Mouse (Mus musculus): ENCODE measurements at regions not wholly inside any gene's neighbourhood (a gene's known extent, or its start where the extent isn't known, plus 50 kb on each side); places are given as distances from the start of the nearest gene placed in this dataset.

DNA sequence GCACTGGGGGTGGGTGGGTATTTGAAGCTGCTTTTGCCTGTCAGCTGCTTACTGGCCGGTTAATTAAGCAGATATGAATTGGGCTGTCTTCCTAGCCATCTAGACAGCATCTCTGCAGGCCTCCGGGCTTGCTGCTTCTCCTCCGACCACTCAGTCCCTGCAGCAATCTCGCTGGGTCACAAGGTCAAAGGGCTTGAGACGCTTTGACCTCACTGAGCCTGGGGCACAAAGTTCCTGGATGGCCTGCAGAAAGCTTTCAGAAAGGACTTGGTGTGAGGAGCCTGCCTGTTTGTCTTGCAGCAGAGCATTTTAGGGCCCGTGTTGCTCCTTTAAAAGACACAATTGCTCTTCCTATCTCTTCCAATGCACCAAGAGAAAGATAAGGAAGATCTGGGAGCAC lies 83.7 kb upstream of the Ppp2r5a start:
- no peak overlapping the region for H3K4me3 ChIP-seq (ENCODE audit: insufficient read depth, low read length)
- TF ChIP-seq CTCF (IDR thresholded peaks at IDR 0.05; ENCODE audit: borderline replicate concordance, insufficient read depth, low read length) (no peak), POLR2A (IDR thresholded peaks at IDR 0.05; ENCODE audit: low read depth, low read length) (no peak)
- no peak overlapping the region for H3K27ac ChIP-seq (ENCODE audit: insufficient read depth, low read length)
- H3K4me1 ChIP-seq (ENCODE audit: control insufficient read depth, insufficient read depth, low read length): no peaks in the 10 kb centered on the region

DNA sequence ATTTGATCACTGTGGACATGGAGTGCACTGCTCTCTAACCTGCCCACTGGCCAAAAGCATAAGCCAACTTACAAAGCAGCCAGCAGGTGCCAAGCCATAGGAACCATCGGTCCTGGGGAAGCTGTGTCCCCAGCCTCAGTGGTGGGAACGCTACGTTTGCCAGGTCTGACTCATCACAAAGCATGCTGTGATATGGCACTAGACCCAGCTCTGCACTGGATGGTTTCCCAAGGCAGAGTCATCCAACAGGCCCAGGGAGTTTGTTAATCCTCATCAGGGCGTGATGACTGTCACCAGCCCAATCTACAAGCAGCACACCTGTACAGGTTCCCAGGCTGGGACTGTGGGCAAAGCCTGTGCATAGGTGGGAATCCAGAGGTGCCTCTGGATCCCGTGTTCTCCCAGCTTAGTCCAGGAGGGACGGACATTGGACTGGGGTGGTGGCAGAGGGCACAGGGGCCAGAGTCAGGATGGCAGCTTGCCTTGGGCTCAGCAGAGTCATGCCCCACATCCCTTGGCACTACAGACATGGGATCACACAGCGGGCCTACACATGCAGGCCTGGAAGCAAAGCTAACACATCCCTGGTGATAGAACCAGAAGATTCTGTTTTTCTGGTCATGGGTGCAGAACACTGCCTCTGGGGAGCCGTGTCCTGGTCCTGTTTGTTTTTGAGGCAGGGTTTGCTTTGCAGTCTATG lies 81.8 kb upstream of the Ppp2r5a start:
- no peak overlapping the region for H3K27ac ChIP-seq (ENCODE audit: insufficient read depth, low read length)
- no peak for TF ChIP-seq POLR2A (IDR thresholded peaks at IDR 0.05; ENCODE audit: low read depth, low read length)
- TF ChIP-seq CTCF (IDR thresholded peaks at IDR 0.05; ENCODE audit: borderline replicate concordance, insufficient read depth, low read length): no peak
- no peak overlapping the region for H3K4me3 ChIP-seq (ENCODE audit: insufficient read depth, low read length)
- H3K4me1 ChIP-seq (ENCODE audit: control insufficient read depth, insufficient read depth, low read length): no peaks in the 10 kb centered on the region

DNA sequence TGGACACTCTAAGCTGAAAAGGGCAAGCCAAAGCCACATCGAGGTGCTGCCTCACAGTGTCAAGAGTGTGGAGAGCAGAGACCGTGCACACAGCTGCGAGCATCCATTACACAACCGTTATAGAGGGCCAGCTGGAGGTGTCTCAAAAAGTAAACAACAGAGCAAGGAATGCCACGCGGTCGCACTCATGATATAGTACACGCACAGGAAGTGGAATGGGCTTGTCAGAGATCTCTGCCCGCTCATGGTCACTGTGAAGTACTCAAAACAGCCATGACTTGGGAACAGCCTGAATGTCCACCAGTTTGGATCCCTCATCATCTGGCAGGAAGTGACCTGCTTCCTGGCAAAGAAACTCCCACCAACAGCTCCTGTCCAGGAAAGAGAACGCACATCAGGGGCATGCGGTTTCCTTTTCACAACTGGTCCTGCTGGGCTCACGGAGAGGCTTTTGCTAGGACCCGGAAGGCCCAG lies 76.9 kb upstream of the Ppp2r5a start:
- TF ChIP-seq POLR2A (IDR thresholded peaks at IDR 0.05; ENCODE audit: low read depth, low read length) (no peak), CTCF (IDR thresholded peaks at IDR 0.05; ENCODE audit: borderline replicate concordance, insufficient read depth, low read length) (peak; percentile 9; the same call in 1 of the 2 replicates)
- Histone ChIP-seq H3K4me3 (ENCODE audit: insufficient read depth, low read length) (no peak overlapping the region), H3K27ac (ENCODE audit: insufficient read depth, low read length) (no peak overlapping the region), H3K4me1 (ENCODE audit: control insufficient read depth, insufficient read depth, low read length) (no peaks in the 10 kb centered on the region)

DNA sequence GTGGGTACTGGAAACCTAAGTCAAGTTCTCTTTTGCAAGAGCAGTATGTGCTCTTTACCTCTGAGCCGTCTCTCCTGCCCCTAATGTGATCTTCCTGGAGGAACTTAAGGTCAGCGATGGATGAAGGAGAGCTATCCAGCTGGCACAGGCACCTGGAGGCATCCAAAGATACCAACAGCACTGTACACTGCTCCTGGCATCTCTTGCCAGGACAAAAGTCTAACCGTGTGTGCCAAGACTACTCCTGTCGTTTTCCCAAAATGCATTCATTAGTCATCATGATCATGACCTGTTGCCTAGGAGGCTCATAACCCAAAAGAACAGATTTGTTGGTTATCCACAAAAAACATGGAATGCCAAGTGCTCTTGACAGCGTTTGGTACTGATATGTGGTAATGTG lies 69.5 kb upstream of the Ppp2r5a start:
- no peak for TF ChIP-seq POLR2A (IDR thresholded peaks at IDR 0.05; ENCODE audit: low read depth, low read length)
- no peak overlapping the region for H3K4me3 ChIP-seq (ENCODE audit: insufficient read depth, low read length)
- H3K27ac ChIP-seq (ENCODE audit: insufficient read depth, low read length): no peak overlapping the region
- H3K4me1 ChIP-seq (ENCODE audit: control insufficient read depth, insufficient read depth, low read length): peaks cover 11% of the 10 kb centered on the region

DNA sequence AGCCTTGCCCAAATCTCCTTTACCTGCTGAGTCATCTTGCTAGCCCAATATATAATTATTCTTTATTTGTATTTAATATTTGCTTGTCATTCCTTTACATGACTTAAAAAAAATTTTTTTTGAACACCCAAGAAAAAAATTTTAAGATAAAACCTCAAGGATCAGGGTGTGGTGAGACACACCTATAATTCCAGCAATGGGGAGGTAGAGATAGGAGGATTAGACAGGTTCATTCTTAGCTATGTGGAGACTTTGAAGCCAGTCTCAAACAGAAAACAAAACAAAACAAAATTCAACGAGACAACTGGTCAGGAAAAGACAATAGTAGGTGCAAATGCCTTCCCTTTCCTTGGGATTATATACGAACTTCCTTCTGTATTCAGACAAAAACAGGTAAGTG lies 68.4 kb upstream of the Ppp2r5a start:
- no peak overlapping the region for H3K27ac ChIP-seq (ENCODE audit: insufficient read depth, low read length)
- TF ChIP-seq POLR2A (IDR thresholded peaks at IDR 0.05; ENCODE audit: low read depth, low read length) (no peak), CTCF (IDR thresholded peaks at IDR 0.05; ENCODE audit: borderline replicate concordance, insufficient read depth, low read length) (no peak)

DNA sequence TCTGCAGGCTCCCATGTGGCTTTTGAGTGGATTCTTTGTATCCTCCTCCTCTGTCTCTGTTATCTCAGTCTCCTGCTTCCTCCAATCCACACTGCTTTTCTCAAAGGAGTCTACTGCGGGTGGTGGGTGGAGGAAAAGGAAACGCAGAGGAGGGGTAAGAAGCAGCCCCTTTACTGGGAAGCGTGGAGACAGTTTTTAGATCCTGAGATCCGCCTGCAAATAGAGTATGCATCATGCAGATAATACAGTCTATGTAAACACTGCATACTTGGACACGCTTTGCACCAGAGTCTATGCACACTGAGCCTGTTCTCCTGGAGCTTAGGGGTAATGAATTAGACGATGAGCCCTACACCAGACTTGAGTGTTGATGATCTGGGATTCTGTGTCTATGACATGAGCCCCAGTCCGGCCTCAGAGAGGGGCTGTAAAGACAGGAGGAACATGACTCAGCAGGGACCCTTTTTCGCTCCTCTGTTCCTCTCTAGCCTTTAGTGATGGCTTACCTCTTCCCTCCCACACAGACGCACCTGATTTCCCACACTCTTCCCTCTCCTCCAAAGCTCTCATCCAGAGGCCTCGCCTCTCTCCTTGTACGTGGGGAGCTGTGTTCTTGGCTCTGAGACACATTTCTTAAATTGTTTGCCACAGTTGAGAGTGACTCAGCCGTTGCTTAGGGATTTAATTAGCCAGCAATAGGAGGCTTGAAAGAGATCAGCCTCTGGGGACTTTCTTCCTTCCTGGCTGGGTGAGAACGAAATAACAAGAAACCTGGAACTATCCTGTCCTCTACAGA lies 67.3 kb upstream of the Ppp2r5a start:
- TF ChIP-seq CTCF (IDR thresholded peaks at IDR 0.05; ENCODE audit: borderline replicate concordance, insufficient read depth, low read length): no peak
- TF ChIP-seq POLR2A (IDR thresholded peaks at IDR 0.05; ENCODE audit: low read depth, low read length): no peak
- H3K4me3 ChIP-seq (ENCODE audit: insufficient read depth, low read length): no peak overlapping the region
- no peak overlapping the region for H3K27ac ChIP-seq (ENCODE audit: insufficient read depth, low read length)
- peaks cover 11% of the 10 kb centered on the region for H3K4me1 ChIP-seq (ENCODE audit: control insufficient read depth, insufficient read depth, low read length)

More for the DNA sequence above, 68.4 kb upstream of the Ppp2r5a start:
- no peak overlapping the region for H3K4me3 ChIP-seq (ENCODE audit: insufficient read depth, low read length)
- H3K4me1 ChIP-seq (ENCODE audit: control insufficient read depth, insufficient read depth, low read length): peaks cover 11% of the 10 kb centered on the region

DNA sequence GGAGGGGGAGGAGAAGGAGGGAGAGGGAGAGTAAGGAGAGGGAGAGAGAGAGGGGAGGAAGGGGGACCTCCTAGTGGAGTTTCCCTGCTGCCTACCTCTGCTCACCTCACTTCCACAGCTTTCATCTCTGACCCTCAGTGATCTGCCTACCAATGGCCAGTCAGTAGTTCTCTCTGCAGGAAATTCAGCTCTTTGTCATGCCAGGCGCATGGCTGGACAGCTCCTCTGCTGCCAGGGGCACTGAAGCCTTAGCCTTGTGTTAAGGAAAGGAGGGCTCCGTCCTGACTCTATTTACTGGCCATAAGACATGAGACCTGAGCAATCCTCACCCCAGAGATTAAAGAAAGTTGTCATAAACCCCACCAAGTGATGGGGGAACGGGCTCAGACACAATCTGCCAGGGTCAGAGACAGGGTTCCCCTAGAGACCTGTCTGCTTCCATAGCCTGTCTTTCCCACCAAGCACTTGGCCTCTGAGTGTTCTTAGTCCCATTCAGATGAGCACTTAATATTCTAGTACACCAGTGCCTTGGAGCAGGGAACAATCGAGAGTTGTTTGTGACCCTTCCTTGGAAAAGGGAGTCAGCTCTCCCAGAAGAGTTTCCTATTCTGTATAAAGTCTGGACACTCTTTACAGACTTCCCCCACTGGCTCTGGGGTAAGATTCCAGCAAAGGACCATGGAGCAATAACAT lies 65.9 kb upstream of the Ppp2r5a start:
- TF ChIP-seq POLR2A (IDR thresholded peaks at IDR 0.05; ENCODE audit: low read depth, low read length) (no peak), CTCF (IDR thresholded peaks at IDR 0.05; ENCODE audit: borderline replicate concordance, insufficient read depth, low read length) (no peak)
- Histone ChIP-seq H3K4me1 (ENCODE audit: control insufficient read depth, insufficient read depth, low read length) (peaks cover 11% of the 10 kb centered on the region), H3K4me3 (ENCODE audit: insufficient read depth, low read length) (no peak overlapping the region), H3K27ac (ENCODE audit: insufficient read depth, low read length) (no peak overlapping the region)

DNA sequence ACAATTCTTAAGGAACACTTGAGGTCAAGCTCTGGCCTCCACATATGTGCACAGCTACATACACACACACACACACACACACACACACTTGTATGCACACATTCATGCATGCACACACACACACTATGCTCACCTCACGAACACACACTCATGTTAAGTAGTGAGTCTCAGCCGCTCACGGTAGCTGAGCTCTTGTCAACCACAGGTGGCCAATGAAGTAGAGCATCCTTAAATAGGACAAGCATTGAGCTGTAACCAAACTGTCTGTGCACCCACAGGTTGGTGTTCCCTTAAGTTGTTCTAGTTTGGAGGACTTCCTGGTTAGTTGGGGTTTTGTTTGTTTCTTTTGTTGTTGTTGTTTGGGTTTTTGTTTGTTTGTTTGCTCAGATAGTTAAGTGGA lies 63.2 kb upstream of the Ppp2r5a start:
- Histone ChIP-seq H3K4me1 (ENCODE audit: control insufficient read depth, insufficient read depth, low read length) (peaks cover 11% of the 10 kb centered on the region), H3K27ac (ENCODE audit: insufficient read depth, low read length) (no peak overlapping the region), H3K4me3 (ENCODE audit: insufficient read depth, low read length) (no peak overlapping the region)
- TF ChIP-seq CTCF (IDR thresholded peaks at IDR 0.05; ENCODE audit: borderline replicate concordance, insufficient read depth, low read length) (no peak), POLR2A (IDR thresholded peaks at IDR 0.05; ENCODE audit: low read depth, low read length) (no peak)

DNA sequence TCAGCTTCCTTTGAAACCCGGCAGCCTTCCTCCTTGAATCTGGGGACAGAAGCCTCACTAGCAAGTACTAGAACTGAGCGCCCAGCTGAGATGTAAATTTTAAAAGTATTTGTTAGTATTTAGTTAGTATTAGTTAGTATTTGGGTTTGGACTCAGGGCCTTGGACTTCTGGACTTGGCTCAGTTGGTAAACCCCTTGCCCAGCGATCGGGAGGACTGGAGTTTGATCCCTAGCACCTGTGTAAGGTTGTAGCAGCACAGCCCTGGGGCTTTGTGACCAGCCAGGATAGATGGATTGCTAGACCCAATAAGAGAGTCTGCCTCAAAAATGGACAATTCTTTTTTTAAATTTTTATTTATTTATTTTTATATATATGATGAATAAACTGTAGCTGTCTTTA lies 62.7 kb upstream of the Ppp2r5a start:
- Histone ChIP-seq H3K27ac (ENCODE audit: insufficient read depth, low read length) (no peak overlapping the region), H3K4me1 (ENCODE audit: control insufficient read depth, insufficient read depth, low read length) (peaks cover 10% of the 10 kb centered on the region), H3K4me3 (ENCODE audit: insufficient read depth, low read length) (no peak overlapping the region)
- TF ChIP-seq CTCF (IDR thresholded peaks at IDR 0.05; ENCODE audit: borderline replicate concordance, insufficient read depth, low read length): no peak
- TF ChIP-seq POLR2A (IDR thresholded peaks at IDR 0.05; ENCODE audit: low read depth, low read length): no peak
